Mouse (Mus musculus) CH12.LX (cell line): ENCODE data around the gene Aldh3b1. TPM values are rescaled to one million over a fixed set of nuclear protein-coding genes. Genes with fewer than 3 reads are reported as not detected.
"Not testable (repeated sequence)": the region's sequence is repeated elsewhere in the genome, so short reads cannot be mapped to it uniquely, and the experiment has no call there.

Experiments used
- DNase-seq: peaks from one replicate; pipeline ENCODE4 v3.0.0-alpha.2; 2013; ENCODE audit errors: extremely low read depth
- H3K27ac ChIP-seq: 2 replicates; pipeline ENCODE4 v1.5.1; 2012; ENCODE audit warnings: low read depth, mild to moderate bottlenecking, control low read depth, moderate library complexity; ENCODE audit not compliant: insufficient read depth
- H3K27me3 ChIP-seq: replicated peaks from 2 replicates; pipeline ENCODE3; 2012; ENCODE audit warnings: inconsistent platforms
- H3K36me3 ChIP-seq, 2 experiments: replicated peaks in 1 of 2; 2 replicates each; pipeline versions ENCODE3 to v1.6.1; 2012; ENCODE audit warnings: inconsistent platforms in 1 of 2, low read length in 1 of 2, mild to moderate bottlenecking in 1 of 2, mixed read lengths in 1 of 2, moderate library complexity in 1 of 2; ENCODE audit not compliant: control insufficient read depth in 1 of 2, insufficient read depth in 1 of 2
- H3K4me1 ChIP-seq, 2 experiments: 2 replicates each; pipeline ENCODE4 v1.6.1; 2012; ENCODE audit warnings: inconsistent platforms in 1 of 2, moderate library complexity in 1 of 2; ENCODE audit not compliant: insufficient read depth in 2 of 2, control insufficient read depth in 1 of 2
- H3K4me2 ChIP-seq: 2 replicates; pipeline ENCODE4 v1.6.1; 2012; ENCODE audit warnings: low read depth, mild to moderate bottlenecking, control low read depth; ENCODE audit not compliant: poor library complexity, insufficient read depth, severe bottlenecking
- H3K4me3 ChIP-seq, 3 experiments: fragments of 150-350 bp in 1 of 3; sonication (generic) in 1 of 3; replicated peaks in 1 of 3; 2 replicates each; pipeline versions ENCODE3 to v1.5.1; 2011 to 2012; ENCODE audit warnings: low read depth in 2 of 3, low read length in 2 of 3, mild to moderate bottlenecking in 2 of 3, moderate library complexity in 2 of 3, control low read depth in 1 of 3, improper control_type of control experiment in 1 of 3, inconsistent platforms in 1 of 3, mixed read lengths in 1 of 3; ENCODE audit not compliant: poor library complexity in 1 of 3
- H3K79me2 ChIP-seq: replicated peaks from 2 replicates; pipeline ENCODE4 v1.6.1; 2012; ENCODE audit warnings: mild to moderate bottlenecking, moderate library complexity; ENCODE audit not compliant: control insufficient read depth, poor library complexity, insufficient read depth, severe bottlenecking; ENCODE audit errors: extremely low read depth
- H3K9ac ChIP-seq: 2 replicates; pipeline ENCODE4 v1.6.1; 2012; ENCODE audit warnings: low read depth, mild to moderate bottlenecking, control low read depth, moderate library complexity; ENCODE audit not compliant: insufficient read depth
- H3K9me3 ChIP-seq: replicated peaks from 2 replicates; pipeline ENCODE3; 2012; ENCODE audit warnings: low read length, inconsistent platforms, mixed read lengths
- CHD1 ChIP-seq: IDR thresholded peaks from 2 replicates; pipeline ENCODE4 v1.6.1; 2012; ENCODE audit warnings: low read depth, low read length, improper control_type of control experiment, inconsistent platforms
- CTCF ChIP-seq, 2 experiments: IDR thresholded peaks in 1 of 2; conservative IDR thresholded peaks in 1 of 2; 2 replicates each; pipeline ENCODE4 v1.5.1; 2011 to 2012; ENCODE audit warnings: low read depth in 2 of 2, low read length in 2 of 2, improper control_type of control experiment in 1 of 2, inconsistent platforms in 1 of 2, mild to moderate bottlenecking in 1 of 2, moderate library complexity in 1 of 2
- HCFC1 ChIP-seq: IDR thresholded peaks from 2 replicates; pipeline ENCODE4 v1.6.1; 2012; ENCODE audit warnings: low read depth, mild to moderate bottlenecking, inconsistent platforms, low read length, improper control_type of control experiment
- IRF4 ChIP-seq: IDR thresholded peaks from 2 replicates; pipeline ENCODE4 v1.6.1; 2014; ENCODE audit warnings: low read depth, mild to moderate bottlenecking, inconsistent platforms, low read length, improper control_type of control experiment
- MAFK ChIP-seq: IDR thresholded peaks from 2 replicates; pipeline ENCODE4 v1.6.1; 2011; ENCODE audit warnings: low read length, improper control_type of control experiment; ENCODE audit not compliant: insufficient replicate concordance
- MEF2A ChIP-seq: IDR thresholded peaks from 2 replicates; pipeline ENCODE4 v1.6.1; 2014; ENCODE audit warnings: low read depth, mild to moderate bottlenecking, inconsistent platforms, low read length, improper control_type of control experiment, borderline replicate concordance
- MXI1 ChIP-seq: IDR thresholded peaks from 2 replicates; pipeline ENCODE4 v1.6.1; 2011; ENCODE audit warnings: mild to moderate bottlenecking, low read depth, low read length, improper control_type of control experiment
- POLR2AphosphoS2 ChIP-seq: IDR thresholded peaks from 2 replicates; pipeline ENCODE4 v1.6.1; 2011; ENCODE audit warnings: low read depth, low read length, improper control_type of control experiment
- SIN3A ChIP-seq: IDR thresholded peaks from 2 replicates; pipeline ENCODE4 v1.6.1; 2012; ENCODE audit warnings: low read length, improper control_type of control experiment, inconsistent platforms
- TBP ChIP-seq: conservative IDR thresholded peaks from 2 replicates; pipeline ENCODE4 v1.6.1; 2011; ENCODE audit warnings: low read depth, low read length, improper control_type of control experiment
- USF1 ChIP-seq: IDR thresholded peaks from 2 replicates; pipeline ENCODE4 v1.6.1; 2014; ENCODE audit warnings: low read depth, mild to moderate bottlenecking, inconsistent platforms, low read length, improper control_type of control experiment
- ZC3H11A ChIP-seq: IDR thresholded peaks from 2 replicates; pipeline ENCODE4 v1.6.1; 2012; ENCODE audit warnings: low read depth, mild to moderate bottlenecking, inconsistent platforms, low read length, improper control_type of control experiment
- ZKSCAN1 ChIP-seq: IDR thresholded peaks from 2 replicates; pipeline ENCODE4 v1.6.1; 2012; ENCODE audit warnings: low read depth, inconsistent platforms, low read length, improper control_type of control experiment, borderline replicate concordance
- ZMIZ1 ChIP-seq: IDR thresholded peaks from 2 replicates; pipeline ENCODE4 v1.6.1; 2012; ENCODE audit warnings: low read depth, mild to moderate bottlenecking, inconsistent platforms, low read length, improper control_type of control experiment
- ZNF384 ChIP-seq: IDR thresholded peaks from 2 replicates; pipeline ENCODE4 v1.6.1; 2012; ENCODE audit warnings: low read depth, low read length, improper control_type of control experiment, inconsistent platforms
- dilution Hi-C: fragments of 300-500 bp; cut with MboI; formaldehyde crosslinking; loops from 2 replicates; pipeline ENCODE4 v1.14.3; 2020; ENCODE audit warnings: low sequenced_read_pairs; ENCODE audit not compliant: extremely low pct_unique_long_range_greater_than_20kb, extremely low pct_ligation_motif_present
- in situ Hi-C: fragments of 300-500 bp; cut with MboI; formaldehyde crosslinking; loops from 3 replicates; pipeline ENCODE4 v1.14.3; 2019; ENCODE audit warnings: low sequenced_read_pairs, low pct_ligation_motif_present, low pct_unique_long_range_greater_than_20kb, mixed read lengths
- polyA plus RNA-seq: library from polyadenylated mRNA; unstranded; fragments of >175 nt; gene quantifications from 2 replicates; pipeline ENCODE4 v1.2.1, GENCODE M21; 2012; ENCODE audit warnings: low read depth; ENCODE audit not compliant: insufficient read length
- total RNA-seq, 2 experiments: library from RNA; depleted of rRNA; stranded (reverse); fragments of 300-350 nt in 1 of 2; fragments of >200 nt in 1 of 2; gene quantifications; 2 replicates each; pipeline ENCODE4 v1.2.3; 2012 to 2014

The Aldh3b1 gene
- total and polyA plus RNA-seq, 3 experiments, result 5.9 to 8.1 (median 8.1) TPM

- no peak for DNase-seq
- no peak within 1 kb of the TSS for H3K27ac ChIP-seq
- no peak within 1 kb of the TSS for H3K4me2 ChIP-seq
- no peaks in the 10 kb centered on the region for H3K27me3 ChIP-seq
- no peaks in the 10 kb centered on the region for H3K79me2 ChIP-seq
- dilution Hi-C loops, result no loop called here
- H3K4me1 ChIP-seq, result peaks cover 2 to 9% of the 10 kb centered on the region in 2 experiments; a peak in 2 of 4 replicates
- no peak within 1 kb of the TSS for H3K4me3 ChIP-seq
- in situ Hi-C loops, result no loop called here
- no peak for TF ChIP-seq ZKSCAN1
- TF ChIP-seq SIN3A, result no peak
- TF ChIP-seq MEF2A, result no peak
- TF ChIP-seq MXI1, result no peak
- TF ChIP-seq ZC3H11A, result no peak
- no peaks in the 10 kb centered on the region for H3K36me3 ChIP-seq
- no peak within 1 kb of the TSS for H3K9ac ChIP-seq
- H3K9me3 ChIP-seq, result no peaks in the 10 kb centered on the region
Measured at GRCm38 (mm10) chr19:3958470-3958869, 28.9 kb upstream of the Aldh3b1 start, which contains the start of gene Aldh3b3. Gene Aldh3b3 (plus strand): TSS chr19:3958645.

DNA sequence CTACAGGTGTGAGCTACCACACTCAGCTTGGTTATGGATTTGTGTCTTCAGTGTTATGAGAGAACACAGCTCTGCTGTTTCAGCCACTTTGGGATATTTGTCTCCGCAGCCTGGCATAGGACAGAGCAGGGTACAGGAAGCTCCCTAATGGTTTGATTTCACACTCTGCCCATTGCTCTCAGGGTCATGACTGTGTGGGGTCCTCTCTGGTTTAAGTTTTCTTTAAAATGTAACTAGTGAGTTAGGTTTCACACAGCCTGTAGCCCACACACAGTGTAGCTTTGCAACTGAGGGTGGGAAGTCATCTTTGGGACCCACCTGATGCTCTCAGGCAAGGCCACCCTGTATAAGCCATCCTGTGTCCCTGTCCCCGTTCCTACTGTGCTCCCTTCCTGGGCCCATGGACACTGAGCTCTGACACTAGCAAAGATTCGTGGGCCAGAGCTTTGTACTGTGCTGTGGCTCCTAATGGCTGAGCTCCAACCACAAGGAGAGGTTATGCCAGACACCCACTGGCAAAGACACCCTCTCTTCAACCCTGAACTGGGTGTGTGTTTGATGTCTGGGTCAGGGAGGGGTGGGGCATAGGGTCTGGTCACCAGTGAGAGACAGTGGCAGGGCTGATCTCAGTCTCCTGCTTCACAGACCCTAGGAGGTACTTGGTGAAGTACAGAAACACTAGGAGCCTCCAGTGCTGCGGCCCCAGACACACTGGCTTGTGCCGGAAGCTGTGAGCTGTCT lies 27.9 kb upstream of the Aldh3b1 start:
- H3K27me3 ChIP-seq, H3K9me3 ChIP-seq, H3K4me3 ChIP-seq, H3K4me2 ChIP-seq, H3K27ac ChIP-seq, H3K36me3 ChIP-seq, DNase-seq, in situ Hi-C loops, H3K4me1 ChIP-seq, dilution Hi-C loops, H3K9ac ChIP-seq, H3K79me2 ChIP-seq: not testable (repeated sequence)

GRCm38 (mm10) chr19:3955804-3956203 lies 26.2 kb upstream of the Aldh3b1 start:
- TF ChIP-seq CTCF (conservative IDR thresholded peaks at IDR 0.05 in 1 of 2, IDR thresholded peaks at IDR 0.05 in 1 of 2; ENCODE audit: low read depth in 2 of 2, low read length in 2 of 2) (no peak), ZMIZ1 (no peak), HCFC1 (no peak), TBP (no peak), CHD1 (no peak), IRF4 (no peak), POLR2AphosphoS2 (no peak), ZNF384 (no peak), MXI1 (no peak), USF1 (no peak), MAFK (no peak)
- Histone ChIP-seq H3K36me3 (no peaks in the 10 kb centered on the region), H3K9me3 (no peaks in the 10 kb centered on the region), H3K27ac (no peak overlapping the region), H3K27me3 (no peaks in the 10 kb centered on the region), H3K4me1 (peaks cover 2 to 9% of the 10 kb centered on the region in 2 experiments; a peak in 3 of 4 replicates), H3K9ac (no peak overlapping the region), H3K79me2 (no peaks in the 10 kb centered on the region), H3K4me2 (no peak overlapping the region), H3K4me3 (no peak overlapping the region)
- in situ Hi-C loops (no loop called here), dilution Hi-C loops (no loop called here)
- no peak for DNase-seq
